Mouse (Mus musculus): ENCODE measurements at regions not wholly inside any gene's neighbourhood (a gene's known extent, or its start where the extent isn't known, plus 50 kb on each side); places are given as distances from the start of the nearest gene placed in this dataset.
A peak's percentile ranks its signal among the peaks of the same experiment; 100 is the strongest.

- no peak overlapping the region for H3K9ac ChIP-seq (replicated peaks; ENCODE audit: low read length)
- 81% methylated on average over 3 of the region's 3 CpGs for WGBS
- no peaks in the 10 kb centered on the region for H3K36me3 ChIP-seq (ENCODE audit: insufficient read depth, low read length)
- H3K4me2 ChIP-seq (replicated peaks; ENCODE audit: low read depth, low read length), result no peak overlapping the region
- no peaks in the 10 kb centered on the region for H3K9me3 ChIP-seq (ENCODE audit: low read length)
- no peak overlapping the region for H3K27ac ChIP-seq (ENCODE audit: low read length)
- H3K4me3 ChIP-seq (ENCODE audit: low read length), result no peak overlapping the region
- H3K27me3 ChIP-seq (ENCODE audit: insufficient read depth, low read length), result no peaks in the 10 kb centered on the region
- no peaks in the 10 kb centered on the region for H3K4me1 ChIP-seq (ENCODE audit: insufficient read depth, low read length)
- no peak for ATAC-seq (ENCODE audit: low FRiP score, low TSS enrichment)
Observed at GRCm38 (mm10) chr1:56453756-56454155, 183.5 kb downstream of the Hsfy2 start.

- whole genome bisulfite sequencing, result 74% methylated on average over 1 of the region's 1 CpGs
- H3K4me1 ChIP-seq (ENCODE audit: insufficient read depth, low read length), result no peaks in the 10 kb centered on the region
- no peak for ATAC-seq (ENCODE audit: low FRiP score, low TSS enrichment)
Observed at GRCm38 (mm10) chr1:56442835-56443234, 194.4 kb downstream of the Hsfy2 start.

GRCm38 (mm10) chr1:56406786-56407185 lies 230.4 kb downstream of the Hsfy2 start:
- no peak overlapping the region for H3K4me2 ChIP-seq (replicated peaks; ENCODE audit: low read depth, low read length)
- no peak overlapping the region for H3K4me3 ChIP-seq (ENCODE audit: low read length)
- no peaks in the 10 kb centered on the region for H3K36me3 ChIP-seq (ENCODE audit: insufficient read depth, low read length)
- H3K9ac ChIP-seq (replicated peaks; ENCODE audit: low read length), result no peak overlapping the region
- H3K4me1 ChIP-seq (ENCODE audit: insufficient read depth, low read length), result no peaks in the 10 kb centered on the region
- ATAC-seq (ENCODE audit: low FRiP score, low TSS enrichment), result no peak
- H3K9me3 ChIP-seq (ENCODE audit: low read length), result no peaks in the 10 kb centered on the region
- H3K27ac ChIP-seq (ENCODE audit: low read length), result no peak overlapping the region
- no peaks in the 10 kb centered on the region for H3K27me3 ChIP-seq (ENCODE audit: insufficient read depth, low read length)
- 88% methylated on average over 1 of the region's 1 CpGs for WGBS

More at GRCm38 (mm10) chr1:56442835-56443234, 194.4 kb downstream of the Hsfy2 start:
- Histone ChIP-seq H3K27me3 (ENCODE audit: insufficient read depth, low read length) (no peaks in the 10 kb centered on the region), H3K27ac (ENCODE audit: low read length) (no peak overlapping the region), H3K36me3 (ENCODE audit: insufficient read depth, low read length) (no peaks in the 10 kb centered on the region), H3K9ac (replicated peaks; ENCODE audit: low read length) (no peak overlapping the region), H3K4me3 (ENCODE audit: low read length) (no peak overlapping the region), H3K9me3 (ENCODE audit: low read length) (no peaks in the 10 kb centered on the region), H3K4me2 (replicated peaks; ENCODE audit: low read depth, low read length) (no peak overlapping the region)

GRCm38 (mm10) chr1:56403351-56403750 lies 233.9 kb downstream of the Hsfy2 start:
- Histone ChIP-seq H3K4me1 (ENCODE audit: insufficient read depth, low read length) (no peaks in the 10 kb centered on the region), H3K4me3 (ENCODE audit: low read length) (no peak overlapping the region), H3K9me3 (ENCODE audit: low read length) (no peaks in the 10 kb centered on the region), H3K36me3 (ENCODE audit: insufficient read depth, low read length) (no peaks in the 10 kb centered on the region), H3K27ac (ENCODE audit: low read length) (no peak overlapping the region), H3K4me2 (replicated peaks; ENCODE audit: low read depth, low read length) (no peak overlapping the region), H3K27me3 (ENCODE audit: insufficient read depth, low read length) (no peaks in the 10 kb centered on the region), H3K9ac (replicated peaks; ENCODE audit: low read length) (no peak overlapping the region)
- WGBS, result 87% methylated on average over 2 of the region's 2 CpGs
- ATAC-seq (ENCODE audit: low FRiP score, low TSS enrichment), result no peak

GRCm38 (mm10) chr1:56395832-56396231 lies 241.4 kb downstream of the Hsfy2 start:
- 76% methylated on average over 6 of the region's 6 CpGs for WGBS
- H3K4me3 ChIP-seq (ENCODE audit: low read length), result no peak overlapping the region
- H3K27ac ChIP-seq (ENCODE audit: low read length), result no peak overlapping the region
- no peak for ATAC-seq (ENCODE audit: low FRiP score, low TSS enrichment)
- no peaks in the 10 kb centered on the region for H3K9me3 ChIP-seq (ENCODE audit: low read length)
- no peaks in the 10 kb centered on the region for H3K27me3 ChIP-seq (ENCODE audit: insufficient read depth, low read length)
- no peak overlapping the region for H3K4me2 ChIP-seq (replicated peaks; ENCODE audit: low read depth, low read length)
- no peaks in the 10 kb centered on the region for H3K4me1 ChIP-seq (ENCODE audit: insufficient read depth, low read length)
- no peak overlapping the region for H3K9ac ChIP-seq (replicated peaks; ENCODE audit: low read length)
- no peaks in the 10 kb centered on the region for H3K36me3 ChIP-seq (ENCODE audit: insufficient read depth, low read length)

- no peak for ATAC-seq (ENCODE audit: low FRiP score, low TSS enrichment)
- Histone ChIP-seq H3K4me3 (ENCODE audit: low read length) (no peak overlapping the region), H3K27me3 (ENCODE audit: insufficient read depth, low read length) (no peaks in the 10 kb centered on the region), H3K9ac (replicated peaks; ENCODE audit: low read length) (no peak overlapping the region), H3K36me3 (ENCODE audit: insufficient read depth, low read length) (no peaks in the 10 kb centered on the region), H3K9me3 (ENCODE audit: low read length) (no peaks in the 10 kb centered on the region), H3K27ac (ENCODE audit: low read length) (no peak overlapping the region), H3K4me1 (ENCODE audit: insufficient read depth, low read length) (no peaks in the 10 kb centered on the region), H3K4me2 (replicated peaks; ENCODE audit: low read depth, low read length) (no peak overlapping the region)
- 66% methylated on average over 6 of the region's 6 CpGs for WGBS
Observed at GRCm38 (mm10) chr1:56387086-56387485, 250.1 kb downstream of the Hsfy2 start.

- ATAC-seq (ENCODE audit: low FRiP score, low TSS enrichment), result no peak
- H3K9me3 ChIP-seq (ENCODE audit: low read length), result no peaks in the 10 kb centered on the region
- no peak overlapping the region for H3K4me2 ChIP-seq (replicated peaks; ENCODE audit: low read depth, low read length)
- H3K36me3 ChIP-seq (ENCODE audit: insufficient read depth, low read length), result no peaks in the 10 kb centered on the region
- H3K4me3 ChIP-seq (ENCODE audit: low read length), result no peak overlapping the region
- no peak overlapping the region for H3K9ac ChIP-seq (replicated peaks; ENCODE audit: low read length)
- no peaks in the 10 kb centered on the region for H3K27me3 ChIP-seq (ENCODE audit: insufficient read depth, low read length)
- no peak overlapping the region for H3K27ac ChIP-seq (ENCODE audit: low read length)
- H3K4me1 ChIP-seq (ENCODE audit: insufficient read depth, low read length), result no peaks in the 10 kb centered on the region
- WGBS, result 86% methylated on average over 2 of the region's 2 CpGs
Observed at GRCm38 (mm10) chr1:56366319-56366718, 270.9 kb downstream of the Hsfy2 start.

GRCm38 (mm10) chr1:56360857-56361256 lies 276.4 kb downstream of the Hsfy2 start:
- Histone ChIP-seq H3K4me3 (ENCODE audit: low read length) (no peak overlapping the region), H3K36me3 (ENCODE audit: insufficient read depth, low read length) (no peaks in the 10 kb centered on the region), H3K4me2 (replicated peaks; ENCODE audit: low read depth, low read length) (no peak overlapping the region), H3K27me3 (ENCODE audit: insufficient read depth, low read length) (no peaks in the 10 kb centered on the region), H3K9ac (replicated peaks; ENCODE audit: low read length) (no peak overlapping the region), H3K9me3 (ENCODE audit: low read length) (no peaks in the 10 kb centered on the region), H3K27ac (ENCODE audit: low read length) (no peak overlapping the region), H3K4me1 (ENCODE audit: insufficient read depth, low read length) (no peaks in the 10 kb centered on the region)
- 58% methylated on average over 5 of the region's 5 CpGs for WGBS
- ATAC-seq (ENCODE audit: low FRiP score, low TSS enrichment), result no peak

GRCm38 (mm10) chr1:56346638-56347037 lies 290.6 kb downstream of the Hsfy2 start:
- H3K36me3 ChIP-seq (ENCODE audit: insufficient read depth, low read length), result no peaks in the 10 kb centered on the region
- H3K4me3 ChIP-seq (ENCODE audit: low read length), result no peak overlapping the region
- ATAC-seq (ENCODE audit: low FRiP score, low TSS enrichment), result no peak
- no peak overlapping the region for H3K9ac ChIP-seq (replicated peaks; ENCODE audit: low read length)
- H3K27ac ChIP-seq (ENCODE audit: low read length), result no peak overlapping the region
- no peaks in the 10 kb centered on the region for H3K4me1 ChIP-seq (ENCODE audit: insufficient read depth, low read length)
- H3K27me3 ChIP-seq (ENCODE audit: insufficient read depth, low read length), result no peaks in the 10 kb centered on the region
- 74% methylated on average over 4 of the region's 4 CpGs for WGBS
- H3K4me2 ChIP-seq (replicated peaks; ENCODE audit: low read depth, low read length), result no peak overlapping the region
- no peaks in the 10 kb centered on the region for H3K9me3 ChIP-seq (ENCODE audit: low read length)

- WGBS, result 55% methylated on average over 6 of the region's 6 CpGs
Observed at GRCm38 (mm10) chr1:56344952-56345351, 292.3 kb downstream of the Hsfy2 start.

GRCm38 (mm10) chr1:56327381-56327780 lies 309.9 kb downstream of the Hsfy2 start:
- no peak overlapping the region for H3K4me3 ChIP-seq (ENCODE audit: low read length)
- no peak overlapping the region for H3K9ac ChIP-seq (replicated peaks; ENCODE audit: low read length)
- ATAC-seq (ENCODE audit: low FRiP score, low TSS enrichment), result no peak
- no peak overlapping the region for H3K27ac ChIP-seq (ENCODE audit: low read length)
- H3K4me1 ChIP-seq (ENCODE audit: insufficient read depth, low read length), result no peaks in the 10 kb centered on the region
- 84% methylated on average over 5 of the region's 5 CpGs for WGBS
- no peaks in the 10 kb centered on the region for H3K36me3 ChIP-seq (ENCODE audit: insufficient read depth, low read length)
- no peaks in the 10 kb centered on the region for H3K27me3 ChIP-seq (ENCODE audit: insufficient read depth, low read length)
- H3K9me3 ChIP-seq (ENCODE audit: low read length), result no peaks in the 10 kb centered on the region
- H3K4me2 ChIP-seq (replicated peaks; ENCODE audit: low read depth, low read length), result no peak overlapping the region

More at GRCm38 (mm10) chr1:56344952-56345351, 292.3 kb downstream of the Hsfy2 start:
- no peaks in the 10 kb centered on the region for H3K4me1 ChIP-seq (ENCODE audit: insufficient read depth, low read length)
- no peaks in the 10 kb centered on the region for H3K36me3 ChIP-seq (ENCODE audit: insufficient read depth, low read length)
- H3K9me3 ChIP-seq (ENCODE audit: low read length), result no peaks in the 10 kb centered on the region
- no peak overlapping the region for H3K4me3 ChIP-seq (ENCODE audit: low read length)
- H3K4me2 ChIP-seq (replicated peaks; ENCODE audit: low read depth, low read length), result no peak overlapping the region
- ATAC-seq (ENCODE audit: low FRiP score, low TSS enrichment), result peak; percentile 71
- no peak overlapping the region for H3K27ac ChIP-seq (ENCODE audit: low read length)
- no peak overlapping the region for H3K9ac ChIP-seq (replicated peaks; ENCODE audit: low read length)
- no peaks in the 10 kb centered on the region for H3K27me3 ChIP-seq (ENCODE audit: insufficient read depth, low read length)

Measured in kidney, embryonic 16.5 days (tissue).